Mouse (Mus musculus) lung, adult 2 months (tissue): ENCODE results near the gene 4930402F06Rik.

Experiments used
- CTCF ChIP-seq: fragments of 200-500 bp; IDR thresholded peaks from 2 replicates; pipeline ENCODE4 v1.5.1; 2011; ENCODE audit warnings: mild to moderate bottlenecking, low read length, control low read depth; ENCODE audit not compliant: insufficient read depth
- POLR2A ChIP-seq: fragments of 200-500 bp; IDR thresholded peaks from 2 replicates; pipeline ENCODE4 v1.6.1; 2011; ENCODE audit warnings: low read depth, mild to moderate bottlenecking, control low read depth, low read length, borderline replicate concordance; ENCODE audit errors: extremely low read depth

- TF ChIP-seq POLR2A (no peak), CTCF (no peak)
These were observed 15.3 kb upstream of the 4930402F06Rik start for GRCm38 (mm10) chr2:35412246-35412645.
